Mouse (Mus musculus): ENCODE results near the gene Glul. TPM values are rescaled to one million over a fixed set of nuclear protein-coding genes. Genes with fewer than 3 reads are reported as not detected.

Gene Glul
- total and polyA plus RNA-seq, 3 experiments: 54.0 to 151 (median 151) TPM

DNA sequence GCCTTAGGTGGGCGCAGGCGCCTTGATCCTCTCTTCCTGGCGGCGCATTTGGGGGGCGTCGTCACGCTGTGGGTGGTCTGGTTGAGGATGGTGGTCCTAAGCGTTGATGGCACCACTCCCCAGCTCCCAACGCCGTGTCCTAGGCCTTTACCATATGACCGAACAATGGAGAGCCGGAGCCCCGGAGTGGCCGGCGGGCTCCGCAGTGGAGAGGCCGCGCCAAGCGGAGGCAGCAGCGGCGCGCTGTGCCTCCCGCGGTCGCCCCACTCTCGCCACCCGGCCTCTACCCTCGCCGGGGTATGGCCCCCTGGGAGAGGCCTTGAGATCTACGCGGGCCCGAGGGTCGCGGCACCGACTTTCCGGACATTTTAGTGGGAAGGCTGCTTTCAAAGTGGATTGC, 637 bp downstream of the Glul start:
- ATAC-seq (ENCODE audit: extremely low read depth, insufficient number of reproducible peaks, low FRiP score, poor library complexity, severe bottlenecking) (no peak), DNase-seq (ENCODE audit: low spot score) (peak; percentile 9)
- no peak for TF ChIP-seq GATA2 (IDR thresholded peaks at IDR 0.05; ENCODE audit: borderline replicate concordance, low read depth, low read length)
- no peak for TF ChIP-seq CTCF (IDR thresholded peaks at IDR 0.05; ENCODE audit: low read depth, low read length)
- no peak for TF ChIP-seq POLR2AphosphoS5 (IDR thresholded peaks at IDR 0.05; ENCODE audit: insufficient replicate concordance, low read depth, low read length)
- TF ChIP-seq TAL1 (conservative IDR thresholded peaks at IDR 0.05; ENCODE audit: low read depth, low read length): no peak
- TF ChIP-seq GATA1 (IDR thresholded peaks at IDR 0.05; ENCODE audit: borderline replicate concordance, low read length): no peak
- H3K4me3 ChIP-seq (ENCODE audit: low read depth, low read length): peak overlapping the region; percentile 96
- no peaks in the 10 kb centered on the region for H3K9me3 ChIP-seq (replicated peaks)
- peaks cover 35% of the 10 kb centered on the region for H3K36me3 ChIP-seq (replicated peaks)
- H3K27me3 ChIP-seq (ENCODE audit: insufficient read depth, low read length): peaks cover 4% of the 10 kb centered on the region; the same call in 1 of the 2 replicates
- H3K4me1 ChIP-seq (ENCODE audit: insufficient read depth, low read depth, low read length): peaks cover 35% of the 10 kb centered on the region

DNA sequence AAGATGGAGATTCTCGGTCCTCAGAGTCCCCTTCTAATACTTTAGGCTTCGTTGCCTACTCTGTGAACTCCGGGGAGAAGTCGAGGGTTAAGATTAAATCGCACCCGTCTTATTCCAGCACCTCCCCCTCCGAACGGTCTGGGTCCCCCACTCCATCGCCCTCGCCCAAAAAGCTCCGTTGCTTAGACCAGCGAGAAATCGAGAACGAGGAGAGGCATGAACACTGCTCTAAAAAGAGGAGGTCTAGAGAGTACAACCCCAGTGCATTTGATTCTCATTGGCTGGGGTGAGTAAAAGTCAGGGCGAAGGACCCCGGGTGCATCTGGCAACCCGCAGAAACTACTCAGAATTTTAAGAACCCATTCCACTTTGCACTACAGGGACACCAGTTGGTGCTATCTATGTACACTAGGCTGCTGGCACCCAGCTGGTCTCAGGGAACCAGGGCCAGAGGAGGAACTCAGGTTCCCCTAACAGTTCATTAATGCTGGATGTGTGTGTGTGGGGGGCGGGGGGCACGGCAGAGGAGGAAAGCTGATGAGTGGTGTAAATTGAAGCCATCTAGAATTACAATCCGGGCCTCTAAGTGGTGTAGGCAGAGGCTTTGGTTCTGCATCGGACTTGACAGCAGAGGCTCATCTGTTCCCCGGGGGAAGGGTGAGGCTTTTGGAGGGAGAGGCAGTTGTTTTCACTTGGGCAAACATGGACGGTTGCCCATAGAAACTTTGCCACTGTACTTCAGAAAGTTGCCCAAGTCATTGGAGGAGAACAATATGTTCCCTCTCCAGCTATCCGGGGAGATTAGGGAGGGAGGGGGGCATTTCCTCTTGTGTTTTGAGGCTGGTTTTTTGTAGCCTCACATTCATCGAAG, 1.4 kb downstream of the Glul start:
- DNase-seq (ENCODE audit: low spot score) (peak; percentile 26), ATAC-seq (ENCODE audit: extremely low read depth, insufficient number of reproducible peaks, low FRiP score, poor library complexity, severe bottlenecking) (no peak)
- Histone ChIP-seq H3K27me3 (ENCODE audit: insufficient read depth, low read length) (peaks cover 4% of the 10 kb centered on the region; the same call in 1 of the 2 replicates), H3K9me3 (replicated peaks) (no peaks in the 10 kb centered on the region), H3K4me3 (ENCODE audit: low read depth, low read length) (peak overlapping the region; percentile 96), H3K36me3 (replicated peaks) (peaks cover 42% of the 10 kb centered on the region), H3K4me1 (ENCODE audit: insufficient read depth, low read depth, low read length) (peaks cover 35% of the 10 kb centered on the region)
- TF ChIP-seq CTCF (IDR thresholded peaks at IDR 0.05; ENCODE audit: low read depth, low read length) (no peak), GATA1 (IDR thresholded peaks at IDR 0.05; ENCODE audit: borderline replicate concordance, low read length) (no peak), GATA2 (IDR thresholded peaks at IDR 0.05; ENCODE audit: borderline replicate concordance, low read depth, low read length) (no peak), POLR2AphosphoS5 (IDR thresholded peaks at IDR 0.05; ENCODE audit: insufficient replicate concordance, low read depth, low read length) (no peak), TAL1 (conservative IDR thresholded peaks at IDR 0.05; ENCODE audit: low read depth, low read length) (no peak)

DNA sequence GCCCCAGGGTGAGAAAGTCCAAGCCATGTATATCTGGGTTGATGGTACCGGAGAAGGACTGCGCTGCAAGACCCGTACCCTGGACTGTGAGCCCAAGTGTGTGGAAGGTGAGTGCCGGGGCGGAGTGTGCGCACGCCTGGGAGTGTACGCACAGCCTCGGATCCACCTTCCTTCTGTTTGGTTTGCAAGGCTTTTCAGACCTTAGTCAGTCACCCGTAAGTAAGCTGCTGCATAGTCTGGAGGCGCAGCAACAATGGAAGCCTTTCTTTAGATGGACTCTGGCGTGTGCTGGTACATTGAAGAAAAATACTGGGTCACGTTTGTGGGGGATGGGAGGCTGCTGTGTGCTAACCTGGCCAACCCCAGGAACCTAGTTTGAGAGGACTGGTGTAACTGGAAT, 3.3 kb downstream of the Glul start:
- Histone ChIP-seq H3K4me1 (ENCODE audit: insufficient read depth, low read depth, low read length) (peaks cover 40% of the 10 kb centered on the region), H3K27me3 (ENCODE audit: insufficient read depth, low read length) (no peaks in the 10 kb centered on the region), H3K9me3 (replicated peaks) (no peaks in the 10 kb centered on the region), H3K36me3 (replicated peaks) (peaks cover 61% of the 10 kb centered on the region), H3K4me3 (ENCODE audit: low read depth, low read length) (no peak overlapping the region)
- TF ChIP-seq CTCF (IDR thresholded peaks at IDR 0.05; ENCODE audit: low read depth, low read length): no peak
- TF ChIP-seq POLR2AphosphoS5 (IDR thresholded peaks at IDR 0.05; ENCODE audit: insufficient replicate concordance, low read depth, low read length): no peak
- no peak for TF ChIP-seq GATA2 (IDR thresholded peaks at IDR 0.05; ENCODE audit: borderline replicate concordance, low read depth, low read length)
- no peak for TF ChIP-seq TAL1 (conservative IDR thresholded peaks at IDR 0.05; ENCODE audit: low read depth, low read length)
- TF ChIP-seq GATA1 (IDR thresholded peaks at IDR 0.05; ENCODE audit: borderline replicate concordance, low read length): no peak
- DNase-seq (ENCODE audit: low spot score) (no peak), ATAC-seq (ENCODE audit: extremely low read depth, insufficient number of reproducible peaks, low FRiP score, poor library complexity, severe bottlenecking) (no peak)

DNA sequence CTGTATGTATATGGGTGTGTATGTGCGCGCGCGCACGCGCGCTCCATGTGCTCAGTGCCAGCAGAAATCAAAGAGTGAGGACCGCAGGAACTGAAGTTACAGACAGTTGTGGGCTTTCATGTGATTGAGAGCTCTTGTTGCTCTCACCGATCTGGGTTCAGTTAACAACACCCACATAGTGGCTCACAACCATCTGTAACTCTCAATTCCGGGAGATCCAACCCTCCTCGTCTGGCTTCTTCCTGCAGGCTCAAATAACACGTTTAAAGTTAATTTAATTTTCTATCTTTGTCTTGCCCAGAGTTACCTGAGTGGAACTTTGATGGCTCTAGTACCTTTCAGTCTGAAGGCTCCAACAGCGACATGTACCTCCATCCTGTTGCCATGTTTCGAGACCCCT, 4.5 kb downstream of the Glul start:
- no peaks in the 10 kb centered on the region for H3K27me3 ChIP-seq (ENCODE audit: insufficient read depth, low read length)
- ATAC-seq (ENCODE audit: extremely low read depth, insufficient number of reproducible peaks, low FRiP score, poor library complexity, severe bottlenecking) (no peak), DNase-seq (ENCODE audit: low spot score) (no peak)
- no peaks in the 10 kb centered on the region for H3K9me3 ChIP-seq (replicated peaks)
- H3K36me3 ChIP-seq (replicated peaks): peaks cover 70% of the 10 kb centered on the region
- no peak for TF ChIP-seq POLR2AphosphoS5 (IDR thresholded peaks at IDR 0.05; ENCODE audit: insufficient replicate concordance, low read depth, low read length)
- TF ChIP-seq GATA2 (IDR thresholded peaks at IDR 0.05; ENCODE audit: borderline replicate concordance, low read depth, low read length): no peak
- no peak for TF ChIP-seq GATA1 (IDR thresholded peaks at IDR 0.05; ENCODE audit: borderline replicate concordance, low read length)
- TF ChIP-seq TAL1 (conservative IDR thresholded peaks at IDR 0.05; ENCODE audit: low read depth, low read length): no peak
- no peak for TF ChIP-seq CTCF (IDR thresholded peaks at IDR 0.05; ENCODE audit: low read depth, low read length)
- no peak overlapping the region for H3K4me3 ChIP-seq (ENCODE audit: low read depth, low read length)
- H3K4me1 ChIP-seq (ENCODE audit: insufficient read depth, low read depth, low read length): peaks cover 37% of the 10 kb centered on the region

DNA sequence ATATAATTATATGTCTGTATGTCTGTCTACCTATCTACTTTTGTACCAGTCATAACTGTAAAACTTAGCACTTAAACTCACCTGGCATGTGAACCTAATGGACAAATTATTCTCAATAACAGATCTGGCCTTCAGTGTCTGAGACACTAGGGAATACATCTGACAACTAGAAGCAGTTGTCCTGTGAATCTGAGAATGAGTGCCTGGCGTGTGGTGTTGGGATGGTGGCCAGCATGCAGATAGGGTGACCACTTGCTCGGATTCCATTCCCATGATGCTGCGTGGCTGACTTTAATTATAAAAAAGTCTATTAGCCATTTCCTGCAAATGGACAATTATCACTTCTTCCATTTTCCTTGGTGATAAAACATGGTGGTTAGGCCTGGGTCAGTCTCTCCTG, 6.1 kb downstream of the Glul start:
- ATAC-seq (ENCODE audit: extremely low read depth, insufficient number of reproducible peaks, low FRiP score, poor library complexity, severe bottlenecking): no peak
- Histone ChIP-seq H3K27me3 (ENCODE audit: insufficient read depth, low read length) (no peaks in the 10 kb centered on the region), H3K9me3 (replicated peaks) (no peaks in the 10 kb centered on the region), H3K4me3 (ENCODE audit: low read depth, low read length) (no peak overlapping the region), H3K4me1 (ENCODE audit: insufficient read depth, low read depth, low read length) (peaks cover 44% of the 10 kb centered on the region), H3K36me3 (replicated peaks) (peaks cover 79% of the 10 kb centered on the region)
- no peak for DNase-seq (ENCODE audit: low spot score)
- TF ChIP-seq POLR2AphosphoS5 (IDR thresholded peaks at IDR 0.05; ENCODE audit: insufficient replicate concordance, low read depth, low read length) (no peak), GATA2 (IDR thresholded peaks at IDR 0.05; ENCODE audit: borderline replicate concordance, low read depth, low read length) (no peak), CTCF (IDR thresholded peaks at IDR 0.05; ENCODE audit: low read depth, low read length) (no peak), TAL1 (conservative IDR thresholded peaks at IDR 0.05; ENCODE audit: low read depth, low read length) (no peak), GATA1 (IDR thresholded peaks at IDR 0.05; ENCODE audit: borderline replicate concordance, low read length) (no peak)

DNA sequence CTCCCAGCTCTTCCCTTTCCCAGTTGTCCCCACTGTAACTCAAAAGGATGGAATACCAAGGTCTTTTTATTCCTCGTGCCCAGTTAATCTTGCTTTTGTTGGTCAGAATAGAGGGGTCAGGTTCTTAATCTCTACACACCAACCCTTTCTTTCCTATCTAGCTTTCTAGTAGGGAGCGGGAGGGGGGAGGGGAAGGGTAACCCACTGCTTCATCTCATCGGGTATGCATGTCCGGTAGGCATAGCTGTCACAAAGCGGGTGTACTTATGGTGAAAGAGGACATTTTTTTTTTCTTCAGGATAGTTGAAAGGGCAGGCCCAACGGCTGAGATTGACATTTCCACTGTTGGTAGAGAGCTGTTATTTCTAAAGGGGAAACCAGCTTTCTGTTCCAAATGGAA, 8.5 kb downstream of the Glul start:
- DNase-seq (ENCODE audit: low spot score) (no peak), ATAC-seq (ENCODE audit: extremely low read depth, insufficient number of reproducible peaks, low FRiP score, poor library complexity, severe bottlenecking) (no peak)
- Histone ChIP-seq H3K9me3 (replicated peaks) (no peaks in the 10 kb centered on the region), H3K27me3 (ENCODE audit: insufficient read depth, low read length) (no peaks in the 10 kb centered on the region), H3K4me3 (ENCODE audit: low read depth, low read length) (no peak overlapping the region), H3K4me1 (ENCODE audit: insufficient read depth, low read depth, low read length) (peaks cover 29% of the 10 kb centered on the region), H3K36me3 (replicated peaks) (peaks cover 68% of the 10 kb centered on the region)
- TF ChIP-seq POLR2AphosphoS5 (IDR thresholded peaks at IDR 0.05; ENCODE audit: insufficient replicate concordance, low read depth, low read length) (no peak), GATA2 (IDR thresholded peaks at IDR 0.05; ENCODE audit: borderline replicate concordance, low read depth, low read length) (no peak), CTCF (IDR thresholded peaks at IDR 0.05; ENCODE audit: low read depth, low read length) (no peak), TAL1 (conservative IDR thresholded peaks at IDR 0.05; ENCODE audit: low read depth, low read length) (no peak), GATA1 (IDR thresholded peaks at IDR 0.05; ENCODE audit: borderline replicate concordance, low read length) (no peak)
